Mouse (Mus musculus) right cerebral cortex, postnatal 36 days (tissue): ENCODE results near the gene B9d2.
A peak's percentile ranks its signal among the peaks of the same experiment; 100 is the strongest.

Experiments used
- DNase-seq, 2 experiments: peaks; one replicate each; pipeline ENCODE4 v3.0.0; 2022; ENCODE audit warnings: low spot score in 2 of 2, mixed read lengths in 1 of 2

B9d2 gene

DNA sequence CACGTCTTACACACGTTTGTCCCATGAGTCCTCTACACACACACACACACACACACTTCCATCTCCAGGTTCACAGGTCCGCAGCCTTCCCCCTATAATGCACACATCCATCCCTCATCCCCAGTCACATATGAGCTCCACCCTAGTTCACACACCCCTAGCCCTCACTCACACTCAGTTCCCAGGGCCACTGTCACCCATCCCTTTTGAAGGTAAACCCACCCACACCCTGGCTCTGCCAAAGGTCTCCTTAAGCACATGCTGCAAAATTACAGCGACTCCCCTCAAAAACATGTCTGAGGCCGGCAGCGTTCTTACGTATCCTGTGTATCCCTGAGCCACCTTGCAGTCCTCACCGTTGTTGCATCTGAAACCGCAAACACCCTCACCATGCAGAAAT lies 6.3 kb upstream of the B9d2 start:
- DNase-seq: no peak

DNA sequence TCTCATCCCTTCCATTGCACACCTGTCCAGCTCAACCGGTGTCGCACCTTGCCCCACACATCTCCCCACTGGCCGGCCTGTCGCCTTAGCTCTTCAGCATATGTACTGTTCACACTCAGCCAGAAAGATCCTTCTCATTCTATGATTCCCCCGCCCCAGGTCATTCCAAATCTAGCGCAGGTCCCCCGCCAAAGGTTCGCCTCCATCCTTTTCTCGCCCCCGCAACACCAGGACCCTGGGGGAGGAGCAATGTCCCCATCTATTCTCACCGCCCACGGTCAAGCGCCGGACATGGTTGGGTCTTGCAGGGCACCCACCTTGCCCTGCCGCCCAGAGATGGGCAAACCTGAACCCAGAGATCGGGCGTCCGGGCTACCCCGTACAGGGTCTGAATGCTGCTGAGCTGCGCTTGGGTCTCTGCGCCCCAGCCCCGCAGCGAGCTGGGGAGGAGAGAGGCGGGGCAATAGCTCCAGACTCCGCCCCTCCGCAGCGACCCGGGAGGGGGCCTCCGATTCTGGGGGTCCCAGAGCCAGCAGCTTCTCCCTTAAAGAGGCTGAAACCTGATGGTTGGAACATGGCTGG lies 5.8 kb upstream of the B9d2 start, which contains the start of gene Tmem91:
Tmem91 (minus strand) TSS at position 448 of the 582 bp plus-strand sequence.
- DNase-seq: no peak

DNA sequence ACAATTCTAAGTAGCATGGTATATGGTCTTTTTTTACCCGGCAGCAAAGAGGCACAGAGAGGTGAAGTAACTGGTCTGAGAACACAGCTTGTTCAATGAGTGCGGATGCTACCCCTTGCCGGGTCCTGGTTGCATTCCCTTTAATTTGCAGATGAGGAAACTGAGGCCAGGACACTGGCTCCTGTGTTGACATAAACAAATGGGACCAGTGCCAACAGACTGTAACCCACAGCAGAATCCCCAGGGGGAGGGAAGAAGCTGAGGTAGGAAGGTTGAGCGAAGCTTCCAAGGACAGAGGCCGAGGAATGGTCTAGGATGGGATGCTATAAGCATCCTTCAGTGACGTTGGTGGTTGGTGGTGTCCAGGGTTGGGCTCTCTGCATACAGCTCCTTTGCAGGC lies 5.2 kb upstream of the B9d2 start:
- no peak for DNase-seq

DNA sequence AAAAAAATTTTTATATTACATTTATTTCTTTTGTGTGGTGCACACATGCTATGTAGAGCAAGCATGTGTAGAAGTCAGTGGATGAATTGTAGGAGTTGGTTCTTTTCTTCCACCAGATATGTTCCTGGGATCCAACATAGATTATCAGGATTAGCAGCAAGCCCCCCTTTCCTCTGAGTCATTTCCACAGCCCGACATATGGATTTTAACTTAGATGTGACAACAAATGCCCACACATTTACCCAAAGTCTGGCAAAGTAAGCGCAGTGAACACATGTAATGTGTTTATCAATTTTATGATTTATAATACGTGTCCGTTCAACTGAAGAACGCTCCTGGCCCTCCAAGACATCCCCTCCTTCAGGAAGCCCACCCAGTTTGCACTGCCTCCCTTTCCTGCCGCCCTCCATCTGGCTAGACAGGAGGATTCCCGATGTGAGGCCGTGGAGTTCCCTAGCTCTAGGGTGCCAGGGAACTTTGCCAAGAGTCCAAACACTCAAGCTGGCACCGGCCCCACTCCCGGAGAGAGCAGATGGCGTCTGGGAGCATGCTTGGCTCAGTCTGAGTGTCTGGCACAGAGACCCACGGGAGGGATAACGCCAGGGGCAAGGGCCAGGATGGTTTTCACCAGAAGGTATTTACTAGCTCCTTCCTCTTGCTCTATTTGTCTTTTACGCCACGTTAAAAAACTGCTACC lies 4.3 kb upstream of the B9d2 start:
- DNase-seq: peak; percentile 85 to 88

DNA sequence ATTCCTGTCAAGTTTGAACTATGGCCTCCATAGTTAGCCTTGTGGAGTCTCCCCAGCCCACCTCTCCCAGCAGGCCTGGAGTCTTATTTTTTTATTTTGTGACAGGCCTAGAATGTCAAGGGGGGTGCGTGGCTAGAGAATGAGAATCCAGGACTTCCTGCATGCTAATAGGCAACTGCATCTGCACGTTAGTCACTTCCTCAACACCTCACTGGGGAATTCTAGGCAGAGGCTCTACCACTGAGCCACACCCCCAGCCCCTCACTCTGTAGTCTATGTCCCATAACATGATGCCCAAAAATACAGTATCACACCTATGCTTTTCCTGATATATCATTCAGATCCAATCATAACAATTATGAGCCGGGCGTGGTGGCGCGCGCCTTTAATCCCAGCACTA lies 3.6 kb upstream of the B9d2 start:
- DNase-seq: no peak

DNA sequence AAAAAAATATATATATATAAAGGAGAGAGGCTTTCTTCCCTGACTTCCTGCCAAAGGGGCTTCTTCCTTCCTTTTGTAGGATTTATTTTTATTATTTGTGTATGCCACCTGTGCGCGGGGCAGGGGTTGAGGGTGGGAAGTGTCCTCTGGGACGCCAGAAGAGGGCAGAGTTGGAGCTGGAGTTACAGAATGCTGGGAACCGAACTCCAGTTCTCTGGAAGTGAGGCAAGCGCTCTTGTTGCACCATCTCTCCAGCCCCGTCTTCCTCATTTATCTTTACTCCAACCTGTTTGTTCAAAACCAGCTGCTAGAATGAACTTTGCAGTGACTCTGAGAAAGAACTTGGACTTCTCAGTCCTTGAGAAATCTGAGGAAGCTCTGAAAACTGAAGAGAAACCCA lies 609 bp upstream of the B9d2 start:
- DNase-seq: no peak

DNA sequence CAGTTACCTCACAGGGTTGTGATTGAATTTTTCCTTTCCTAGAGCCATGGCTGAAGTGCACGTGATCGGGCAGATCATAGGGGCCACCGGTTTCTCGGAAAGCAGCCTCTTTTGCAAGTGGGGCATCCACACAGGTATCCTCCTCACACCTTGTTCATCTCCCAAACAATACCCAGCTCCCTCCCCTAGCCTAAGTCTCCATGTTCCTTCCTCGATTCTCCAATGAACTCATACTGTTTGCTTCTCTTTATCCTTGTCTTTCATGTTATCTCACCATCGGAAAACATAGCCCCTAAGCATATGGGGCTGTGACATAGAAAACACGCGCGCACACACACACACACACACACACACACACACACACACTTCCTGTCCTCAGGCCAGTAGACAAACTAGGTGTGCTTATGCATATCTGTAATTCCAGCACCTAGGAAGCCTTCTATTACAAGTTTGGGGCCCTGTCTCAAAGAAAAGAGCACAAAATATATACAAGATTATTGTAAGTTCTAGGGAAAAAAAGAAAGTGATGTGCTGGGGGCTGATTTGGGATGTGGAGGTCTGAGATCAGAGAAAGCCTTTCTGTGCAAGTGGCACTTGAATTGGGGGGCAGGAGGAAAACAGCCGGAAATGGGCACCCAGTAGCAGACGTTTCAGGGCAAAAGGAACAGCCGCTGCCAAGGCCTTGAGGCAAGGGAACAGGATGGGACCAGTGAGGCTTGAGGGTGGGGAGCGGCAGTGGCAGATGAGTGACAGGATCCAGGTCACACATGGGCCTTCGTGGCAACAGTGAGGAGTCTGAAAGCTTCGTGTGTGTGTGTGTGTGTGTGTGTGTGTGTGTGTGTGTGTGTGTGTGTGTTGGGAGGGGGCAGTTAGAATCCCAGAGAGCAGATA lies 1.0 kb downstream of the B9d2 start:
- no peak for DNase-seq

DNA sequence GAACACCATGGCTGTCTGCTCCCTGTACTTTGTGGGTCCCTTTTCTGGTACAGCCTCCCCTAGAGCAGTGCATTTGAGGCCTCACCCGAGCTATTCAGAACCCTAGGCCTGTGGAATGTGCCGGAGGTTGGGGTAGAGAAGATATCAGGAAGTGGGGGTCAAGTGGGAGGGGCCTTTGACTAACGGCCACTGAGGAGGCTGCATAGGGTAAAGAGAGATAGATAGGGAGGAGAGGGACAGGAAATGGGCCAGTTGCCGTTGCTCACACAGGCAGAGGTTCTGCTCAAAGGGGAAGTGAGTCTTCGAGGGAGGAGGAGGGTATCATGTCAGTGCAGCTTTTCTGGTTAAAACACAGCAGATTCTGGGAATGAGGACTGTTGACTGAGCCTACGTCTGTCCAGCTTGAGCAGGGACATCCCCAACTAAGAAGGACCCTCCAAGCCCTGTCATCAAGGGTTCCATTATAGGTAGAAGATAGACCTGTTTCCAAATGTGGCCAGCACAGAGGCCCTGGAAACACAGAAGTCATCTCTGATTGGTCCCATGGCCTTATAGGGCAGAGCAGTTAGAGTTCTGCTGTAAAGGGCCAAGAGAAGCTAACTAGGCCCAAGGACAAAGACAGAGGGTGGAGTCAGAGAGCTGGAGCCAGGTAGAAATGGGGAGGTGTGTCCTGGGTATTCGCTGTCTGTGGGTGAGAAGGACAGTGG lies 3.0 kb downstream of the B9d2 start:
- no peak for DNase-seq

DNA sequence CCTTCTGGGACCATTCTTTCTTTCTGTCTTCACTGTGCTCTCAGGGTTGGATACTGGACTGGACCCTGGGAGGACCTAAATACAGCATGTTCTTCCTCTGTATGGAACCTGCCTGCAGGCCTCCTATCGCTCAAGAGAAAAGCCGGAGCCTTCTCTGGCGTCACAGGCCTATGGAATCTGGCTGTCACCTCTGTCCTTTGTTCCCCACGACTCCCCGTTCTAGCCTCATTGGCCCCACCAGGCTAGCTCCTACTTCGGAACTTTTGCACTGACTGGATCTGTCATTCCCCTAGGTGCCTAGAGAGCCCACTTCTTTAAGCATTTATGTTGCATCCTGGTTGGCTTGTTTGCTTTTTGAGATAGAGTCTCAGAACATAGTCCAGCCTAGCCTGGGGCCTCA lies 4.1 kb downstream of the B9d2 start:
- no peak for DNase-seq

DNA sequence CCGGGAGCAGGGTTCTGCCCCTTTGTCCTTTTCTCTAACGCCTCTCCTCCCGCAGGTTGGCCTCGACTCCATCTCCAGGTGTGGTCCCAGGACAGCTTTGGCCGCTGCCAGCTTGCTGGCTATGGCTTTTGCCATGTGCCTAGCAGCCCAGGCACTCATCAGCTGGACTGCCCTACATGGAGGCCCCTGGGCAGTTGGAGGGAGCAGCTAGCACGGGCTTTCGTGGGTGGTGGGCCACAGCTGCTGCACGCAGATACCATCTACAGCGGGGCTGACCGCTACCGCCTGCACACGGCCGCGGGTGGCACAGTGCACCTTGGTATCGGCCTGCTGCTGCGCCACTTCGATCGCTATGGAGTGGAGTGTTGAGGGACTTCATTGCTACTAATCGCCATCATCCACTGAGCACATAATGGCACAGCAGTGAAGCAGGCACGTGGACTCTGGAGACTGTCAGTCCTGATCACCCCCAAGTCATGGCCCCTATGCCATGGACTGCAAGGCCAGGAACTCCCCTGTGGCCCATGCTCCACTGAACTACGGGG lies 5.4 kb downstream of the B9d2 start:
- DNase-seq: no peak

DNA sequence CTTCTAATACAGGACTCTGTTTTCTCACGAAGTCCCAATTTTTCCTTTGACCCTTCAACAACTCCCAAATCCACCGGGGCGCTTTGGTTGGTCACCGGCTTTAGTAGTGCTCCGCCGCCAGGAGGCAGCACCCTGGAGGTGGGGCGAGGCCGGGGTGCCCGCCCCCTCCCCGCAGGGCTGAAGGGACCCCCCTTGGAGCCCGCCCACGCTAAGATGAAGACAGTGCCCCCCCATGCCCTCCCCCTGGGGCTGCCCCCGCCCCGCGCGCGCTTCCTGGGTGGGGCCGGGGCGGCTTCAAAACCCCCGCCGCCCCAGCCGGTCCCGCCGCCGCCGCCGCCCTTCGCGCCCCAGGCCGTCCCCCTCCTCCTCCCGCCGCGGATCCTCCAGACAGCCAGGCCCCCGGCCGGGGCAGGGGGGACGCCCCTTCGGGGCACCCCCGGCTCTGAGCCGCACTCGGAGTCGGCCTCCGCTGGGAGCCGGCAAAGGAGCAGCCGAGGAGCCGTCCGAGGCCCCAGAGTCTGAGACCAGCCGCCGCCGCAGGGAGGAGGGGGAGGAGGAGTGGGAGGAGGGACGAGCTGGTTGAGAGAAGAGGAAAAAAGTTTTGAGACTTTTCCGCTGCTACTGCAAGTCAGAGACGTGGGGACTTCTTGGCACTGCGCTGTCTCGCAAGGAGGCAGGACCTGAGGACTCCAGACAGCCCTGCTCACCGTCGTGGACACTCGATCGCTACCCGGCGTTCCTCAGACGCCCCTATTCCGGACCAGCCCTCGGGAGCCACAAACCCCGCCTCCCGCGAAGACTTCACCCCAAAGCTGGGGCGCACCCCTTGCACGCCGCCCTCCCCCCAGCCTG lies 6.3 kb downstream of the B9d2 start, which contains the start of gene Tgfb1:
Tgfb1 (plus strand) TSS at position 323 of the 852 bp plus-strand sequence.
- DNase-seq: no peak

DNA sequence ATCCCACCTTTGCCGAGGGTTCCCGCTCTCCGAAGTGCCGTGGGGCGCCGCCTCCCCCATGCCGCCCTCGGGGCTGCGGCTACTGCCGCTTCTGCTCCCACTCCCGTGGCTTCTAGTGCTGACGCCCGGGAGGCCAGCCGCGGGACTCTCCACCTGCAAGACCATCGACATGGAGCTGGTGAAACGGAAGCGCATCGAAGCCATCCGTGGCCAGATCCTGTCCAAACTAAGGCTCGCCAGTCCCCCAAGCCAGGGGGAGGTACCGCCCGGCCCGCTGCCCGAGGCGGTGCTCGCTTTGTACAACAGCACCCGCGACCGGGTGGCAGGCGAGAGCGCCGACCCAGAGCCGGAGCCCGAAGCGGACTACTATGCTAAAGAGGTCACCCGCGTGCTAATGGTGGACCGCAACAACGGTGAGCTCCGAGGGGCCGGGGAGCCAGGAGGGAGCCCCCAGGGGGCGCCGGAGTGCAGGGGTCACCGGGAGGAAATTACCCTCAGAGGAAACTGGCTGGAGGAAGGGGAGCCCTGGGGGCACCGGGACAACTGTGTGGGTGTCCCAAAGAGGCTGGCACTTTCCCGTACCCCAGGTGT lies 7.3 kb downstream of the B9d2 start:
- no peak for DNase-seq

DNA sequence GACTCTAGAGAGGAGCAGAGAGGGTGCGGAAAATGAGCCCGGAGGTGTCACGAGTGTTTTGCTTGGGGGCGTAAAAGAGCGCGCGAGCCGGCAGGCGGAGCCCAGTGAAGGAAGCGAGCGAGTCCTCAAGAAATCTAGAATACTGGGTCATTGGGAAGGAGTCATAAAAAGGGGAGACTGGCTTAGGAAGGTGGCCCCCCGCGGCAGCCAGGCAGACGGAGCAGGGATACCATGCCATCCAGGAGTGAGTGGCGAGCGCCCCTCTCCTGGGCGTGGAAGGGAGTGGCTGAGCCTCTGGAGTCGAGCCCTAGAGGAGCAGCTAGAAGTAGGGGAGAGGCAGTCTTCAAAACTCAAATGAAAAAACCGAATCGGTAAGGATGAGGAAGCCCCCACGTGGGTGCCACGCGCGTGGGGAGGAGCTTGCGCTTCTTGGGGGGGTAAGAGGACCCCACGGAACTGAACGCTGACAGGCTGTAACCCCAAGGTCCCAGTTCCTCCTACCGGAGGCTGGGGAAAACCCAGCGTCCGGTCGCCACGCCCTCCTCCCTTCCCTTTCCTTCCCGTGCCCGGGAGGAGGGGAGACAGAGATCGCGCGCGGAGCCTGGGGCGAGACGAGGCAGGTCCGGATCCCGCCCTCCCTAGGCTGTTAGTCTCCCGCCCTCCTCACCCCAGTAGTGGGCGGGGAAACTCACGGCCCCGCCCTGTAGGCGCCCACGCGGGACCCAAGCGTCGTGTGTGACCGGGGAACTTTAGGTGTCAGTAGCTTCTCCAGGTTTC lies 8.4 kb downstream of the B9d2 start:
- no peak for DNase-seq

DNA sequence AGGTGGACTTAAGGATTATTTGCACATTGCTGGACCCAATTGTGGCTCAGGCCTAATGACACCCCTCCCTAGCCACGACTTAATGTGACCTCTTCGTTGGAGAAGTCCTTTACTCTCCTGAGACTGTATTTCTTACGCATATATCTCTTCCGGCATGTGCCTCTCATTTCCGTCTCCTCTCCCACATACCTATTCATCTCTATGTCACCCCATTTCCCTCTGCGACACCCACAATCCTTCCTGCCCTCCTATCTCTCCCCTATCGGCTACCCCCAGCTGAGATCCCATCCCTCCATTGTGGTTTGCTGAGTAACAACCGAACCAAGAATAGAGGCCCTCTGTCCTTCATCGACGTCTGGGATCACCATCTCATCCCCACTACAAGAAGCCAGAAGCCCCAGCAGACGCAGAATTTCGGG lies 9.0 kb downstream of the B9d2 start:
- no peak for DNase-seq

DNA sequence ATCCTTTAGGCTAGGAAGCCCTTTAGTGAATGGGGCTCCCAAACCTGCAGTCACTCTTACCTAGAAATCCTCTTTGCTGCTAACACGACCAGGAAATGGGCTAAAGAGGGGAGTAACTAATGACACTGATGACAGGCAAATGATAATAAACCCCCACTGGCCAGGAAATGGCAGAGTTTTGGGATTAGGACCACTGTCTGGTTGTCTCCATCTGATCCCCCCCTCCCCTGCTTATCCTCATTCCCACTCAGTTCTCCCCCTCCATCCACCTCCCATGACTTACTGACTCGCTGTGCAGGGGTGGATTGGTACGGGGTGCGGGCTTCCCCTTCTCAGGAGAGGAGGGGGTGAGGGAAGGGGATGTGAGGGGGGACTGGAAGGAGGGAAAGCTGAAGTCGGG lies 9.5 kb downstream of the B9d2 start:
- DNase-seq: no peak

DNA sequence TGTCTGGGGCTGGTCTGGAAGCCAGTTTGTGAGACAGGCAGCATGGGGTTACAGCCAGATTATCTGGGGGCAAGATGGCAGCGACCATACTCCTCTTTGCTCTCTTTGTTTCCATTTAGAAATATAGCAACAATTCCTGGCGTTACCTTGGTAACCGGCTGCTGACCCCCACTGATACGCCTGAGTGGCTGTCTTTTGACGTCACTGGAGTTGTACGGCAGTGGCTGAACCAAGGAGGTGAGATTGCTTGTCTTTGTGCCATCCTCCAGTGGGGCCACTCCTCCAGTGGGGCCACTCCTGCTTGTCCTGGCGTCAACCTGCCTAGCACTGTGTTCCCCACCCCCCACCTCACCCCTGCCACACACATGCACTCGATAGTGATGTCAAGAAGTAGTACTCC lies 13.5 kb downstream of the B9d2 start:
- DNase-seq: no peak

DNA sequence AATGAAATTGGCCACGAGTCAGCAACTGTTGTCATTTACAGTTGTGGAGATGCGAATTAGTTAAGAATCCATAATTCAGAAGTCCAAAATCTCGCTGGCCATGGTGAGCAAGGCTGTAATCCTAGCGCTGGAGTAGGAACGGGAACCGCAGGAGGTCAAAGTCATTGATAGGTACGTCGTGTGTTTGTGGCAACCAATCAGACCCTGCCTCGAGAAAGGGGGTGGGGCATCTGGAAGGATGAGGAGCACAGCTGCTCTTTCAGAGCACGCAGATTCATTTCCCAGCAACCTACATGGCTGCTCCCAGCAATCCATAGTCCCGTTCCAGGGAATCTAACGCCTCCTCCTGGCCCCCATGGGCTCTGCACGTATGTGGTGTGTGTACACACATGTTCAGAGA lies 19.3 kb downstream of the B9d2 start:
- DNase-seq: no peak

DNA sequence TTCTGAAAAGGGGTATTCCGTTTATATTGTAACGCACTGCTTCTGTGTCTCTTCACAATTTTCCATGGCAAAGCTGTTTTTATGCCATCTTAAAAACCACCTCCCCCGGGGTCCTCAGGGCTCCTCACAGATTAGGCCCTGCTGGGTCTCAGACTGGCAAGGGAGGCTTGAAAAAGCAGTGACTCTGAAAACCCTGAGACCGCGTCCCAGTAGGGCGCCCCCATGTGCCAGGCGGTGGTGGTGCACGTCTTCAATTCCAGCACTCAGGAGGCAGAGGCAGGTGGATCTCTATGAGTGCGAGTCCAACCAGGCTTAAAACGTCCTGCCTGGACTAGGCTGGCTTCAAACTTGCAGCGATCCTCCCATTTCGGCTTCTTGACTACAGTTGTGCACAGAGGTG lies 20.2 kb downstream of the B9d2 start:
- DNase-seq: no peak

DNA sequence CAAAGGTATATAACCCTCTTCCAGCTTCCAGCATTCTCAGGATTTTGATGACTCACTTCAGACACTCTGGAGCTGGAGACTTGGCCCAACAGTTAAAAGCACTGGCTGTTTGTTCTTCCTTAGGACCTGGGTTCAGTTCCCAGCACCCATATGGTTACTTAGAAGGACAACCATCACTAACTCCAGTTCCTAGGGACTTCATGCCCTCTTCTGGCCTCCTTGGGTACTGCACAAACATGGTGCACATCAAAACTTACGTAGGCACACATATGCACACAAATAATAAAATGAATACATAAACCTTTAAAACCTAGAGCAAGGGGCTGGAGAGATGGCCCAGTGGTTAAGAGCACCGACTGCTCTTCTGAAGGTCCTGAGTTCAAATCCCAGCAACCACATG lies 21.8 kb downstream of the B9d2 start:
- DNase-seq: no peak
